Mouse (Mus musculus): ENCODE measurements around the gene Exoc4.

DNA sequence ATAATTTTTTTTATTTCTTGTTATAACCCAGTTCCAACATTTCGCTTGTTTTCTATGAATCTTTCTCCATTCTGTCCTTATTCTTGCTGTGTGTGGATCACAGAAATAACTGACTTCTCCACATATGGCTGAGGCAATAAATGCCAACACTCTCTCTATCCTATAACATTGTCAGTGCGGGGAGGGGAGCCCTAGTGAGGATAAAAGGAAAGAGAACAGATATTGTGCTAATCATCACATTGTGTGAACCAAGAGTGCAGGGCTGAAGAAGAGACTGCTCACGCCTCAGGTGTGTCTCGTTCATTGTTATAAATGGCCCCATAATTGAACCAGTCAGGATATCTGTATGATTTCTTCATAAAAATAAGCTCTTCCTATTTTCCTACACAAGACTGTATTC, 665.1 kb downstream of the Exoc4 start:
- TF ChIP-seq SIN3A (IDR thresholded peaks at IDR 0.05; ENCODE audit: low read length): no peak
- no peak for TF ChIP-seq CTCF (conservative IDR thresholded peaks at IDR 0.05 in 1 of 2, IDR thresholded peaks at IDR 0.05 in 1 of 2; ENCODE audit: low read depth in 2 of 2, low read length in 2 of 2)
- no peak for TF ChIP-seq JUND (conservative IDR thresholded peaks at IDR 0.05; ENCODE audit: low read depth, low read length)
- no peak for TF ChIP-seq ZMIZ1 (IDR thresholded peaks at IDR 0.05; ENCODE audit: low read depth, low read length)
- TF ChIP-seq POLR2A (IDR thresholded peaks at IDR 0.05; ENCODE audit: low read depth, low read length): no peak
- TF ChIP-seq MAZ (IDR thresholded peaks at IDR 0.05; ENCODE audit: low read depth, low read length): no peak
- no peak for TF ChIP-seq CHD1 (IDR thresholded peaks at IDR 0.05; ENCODE audit: low read depth, low read length)
- no peak for TF ChIP-seq ZC3H11A (IDR thresholded peaks at IDR 0.05; ENCODE audit: low read depth, low read length)
